Mouse (Mus musculus) heart, adult 2 months (tissue): ENCODE measurements around the gene Atp11c. TPM values are rescaled to one million over a fixed set of nuclear protein-coding genes. Genes with fewer than 3 reads are reported as not detected.

ENCODE experiments used
- DNase-seq, 2 experiments: peaks; one replicate each; pipeline ENCODE4 v3.0.0; 2021
- H3K27ac ChIP-seq: fragments of 200-600 bp; 2 replicates; pipeline ENCODE4 v1.8.1; 2022
- H3K27me3 ChIP-seq: fragments of 200-500 bp; 2 replicates; pipeline ENCODE4 v1.6.1; 2012; ENCODE audit warnings: mild to moderate bottlenecking, low read length, inconsistent platforms, mixed read lengths; ENCODE audit not compliant: control insufficient read depth, insufficient read depth
- H3K36me3 ChIP-seq: fragments of 200-500 bp; 2 replicates; pipeline ENCODE4 v1.6.1; 2012; ENCODE audit warnings: low read length, inconsistent platforms; ENCODE audit not compliant: control insufficient read depth, insufficient read depth
- H3K4me1 ChIP-seq: fragments of 200-500 bp; 2 replicates; pipeline ENCODE4 v1.6.1; 2011; ENCODE audit warnings: low read length; ENCODE audit not compliant: control insufficient read depth, insufficient read depth
- H3K4me3 ChIP-seq: fragments of 200-600 bp; 2 replicates; pipeline ENCODE4 v1.8.1; 2022
- H3K79me2 ChIP-seq: fragments of 200-500 bp; replicated peaks from 2 replicates; pipeline ENCODE4 v1.6.1; 2012; ENCODE audit warnings: mild to moderate bottlenecking, inconsistent platforms, low read length, moderate library complexity, mixed read lengths; ENCODE audit not compliant: control insufficient read depth, insufficient read depth
- H3K9ac ChIP-seq: fragments of 200-500 bp; 2 replicates; pipeline ENCODE4 v1.6.1; 2012; ENCODE audit warnings: low read depth, mild to moderate bottlenecking, control low read depth, inconsistent platforms, low read length, mixed read lengths
- CTCF ChIP-seq: fragments of 200-600 bp; IDR thresholded peaks from 2 replicates; pipeline ENCODE4 v1.8.1; 2022; ENCODE audit warnings: antibody characterized with exemption, mild to moderate bottlenecking, moderate library complexity
- EP300 ChIP-seq: fragments of 200-500 bp; IDR thresholded peaks from 2 replicates; pipeline ENCODE4 v1.6.1; 2011; ENCODE audit warnings: low read depth, low read length, control low read depth; ENCODE audit not compliant: insufficient read depth
- POLR2A ChIP-seq: fragments of 200-500 bp; IDR thresholded peaks from 2 replicates; pipeline ENCODE4 v1.6.1; 2011; ENCODE audit warnings: mild to moderate bottlenecking, low read depth, low read length, control low read depth; ENCODE audit not compliant: insufficient read depth
- WGBS: fragments of 180-500 bp; shearing (Covaris S2); methylation state at CpG from one replicate; pipeline ENCODE4 v1.1.7; 2018; 5-methylcytosine and 5-hydroxymethylcytosine counted together
- intact Hi-C: fragments of 180-260 bp; cut with DNase I; formaldehyde crosslinking; loops from one replicate; pipeline ENCODE4 v1.15.1; 2025
- polyA plus RNA-seq: library from polyadenylated mRNA; depleted of rRNA; stranded (reverse); fragments of >200 nt; gene quantifications from 2 replicates; pipeline ENCODE4 v1.2.3, GENCODE M21; 2012
- total RNA-seq, 2 experiments: library from RNA; stranded (reverse); gene quantifications; 2 replicates each; pipeline ENCODE4 v1.2.3; 2021

Atp11c gene
- total and polyA plus RNA-seq, 3 experiments = 3.6 to 6.3 (median 5.8) TPM

DNA sequence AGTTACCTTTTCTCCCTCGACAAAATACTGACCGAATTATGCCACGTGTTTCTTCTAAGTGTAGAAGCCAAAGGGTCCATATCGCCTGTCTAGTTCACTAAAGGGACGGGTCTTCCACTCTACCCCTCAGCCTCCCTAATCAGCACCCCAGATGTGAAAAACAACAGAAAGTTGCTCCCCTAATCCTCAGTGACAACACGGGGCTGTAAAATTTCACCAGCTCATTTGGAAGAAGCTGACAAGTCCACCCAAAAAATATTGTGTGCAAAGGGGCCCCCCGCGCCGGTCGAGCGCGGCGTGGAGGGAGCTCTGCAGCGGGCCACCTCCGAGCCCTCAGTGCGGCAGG, 45.4 kb downstream of the Atp11c start:
- WGBS = 15% methylated on average over 16 of the region's 16 CpGs
- Histone ChIP-seq H3K27me3 (peaks cover 4% of the 10 kb centered on the region), H3K27ac (no peak overlapping the region), H3K4me1 (no peaks in the 10 kb centered on the region; the same call in 1 of the 2 replicates), H3K4me3 (peak overlapping the region; percentile 38; the same call in 1 of the 2 replicates), H3K79me2 (no peaks in the 10 kb centered on the region), H3K36me3 (no peaks in the 10 kb centered on the region), H3K9ac (peak overlapping the region; percentile 55; the same call in 1 of the 2 replicates)
- TF ChIP-seq EP300 = no peak
- no peak for TF ChIP-seq CTCF
- no peak for TF ChIP-seq POLR2A
- intact Hi-C loops = no loop called here
- DNase-seq = no peak

DNA sequence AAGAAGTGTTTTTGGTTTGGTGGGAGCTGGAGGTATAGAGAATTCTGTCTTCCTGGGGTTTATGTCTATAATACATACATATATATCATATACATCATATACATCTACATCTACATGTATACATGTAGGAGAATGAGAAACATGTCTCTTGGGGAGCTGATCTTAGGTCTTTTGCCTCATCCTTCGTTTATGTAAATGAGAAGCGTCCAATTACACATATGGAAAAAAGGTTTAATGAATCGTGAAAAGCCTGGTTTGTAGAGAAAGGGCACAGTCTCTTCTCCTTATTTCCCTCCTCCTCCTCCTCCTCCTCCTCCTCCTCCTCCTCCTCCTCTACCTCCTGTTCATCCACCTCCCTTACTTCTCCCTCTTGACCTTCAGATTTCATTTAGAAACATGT, 46.6 kb downstream of the Atp11c start:
- Histone ChIP-seq H3K4me1 (no peaks in the 10 kb centered on the region; the same call in 1 of the 2 replicates), H3K79me2 (no peaks in the 10 kb centered on the region), H3K9ac (no peak overlapping the region), H3K4me3 (no peak overlapping the region), H3K27me3 (peaks cover 4% of the 10 kb centered on the region), H3K36me3 (no peaks in the 10 kb centered on the region), H3K27ac (no peak overlapping the region)
- no peak for TF ChIP-seq EP300
- no peak for TF ChIP-seq CTCF
- no peak for TF ChIP-seq POLR2A
- 50% methylated on average over 3 of the region's 3 CpGs for WGBS
- no peak for DNase-seq
- intact Hi-C loops = no loop called here

GRCm38 (mm10) chrX:60545444-60545843, 47.1 kb downstream of the Atp11c start:
- Histone ChIP-seq H3K36me3 (no peaks in the 10 kb centered on the region), H3K27ac (no peak overlapping the region), H3K4me3 (no peak overlapping the region), H3K27me3 (peaks cover 4% of the 10 kb centered on the region), H3K79me2 (no peaks in the 10 kb centered on the region), H3K9ac (no peak overlapping the region), H3K4me1 (no peaks in the 10 kb centered on the region; the same call in 1 of the 2 replicates)
- WGBS = 33% methylated on average over 1 of the region's 1 CpGs
- intact Hi-C loops = no loop called here
- no peak for DNase-seq
- TF ChIP-seq CTCF (no peak), EP300 (no peak), POLR2A (no peak)

- WGBS = 49% methylated on average over 4 of the region's 4 CpGs
Measured at GRCm38 (mm10) chrX:60544098-60544497, 48.4 kb downstream of the Atp11c start.

DNA sequence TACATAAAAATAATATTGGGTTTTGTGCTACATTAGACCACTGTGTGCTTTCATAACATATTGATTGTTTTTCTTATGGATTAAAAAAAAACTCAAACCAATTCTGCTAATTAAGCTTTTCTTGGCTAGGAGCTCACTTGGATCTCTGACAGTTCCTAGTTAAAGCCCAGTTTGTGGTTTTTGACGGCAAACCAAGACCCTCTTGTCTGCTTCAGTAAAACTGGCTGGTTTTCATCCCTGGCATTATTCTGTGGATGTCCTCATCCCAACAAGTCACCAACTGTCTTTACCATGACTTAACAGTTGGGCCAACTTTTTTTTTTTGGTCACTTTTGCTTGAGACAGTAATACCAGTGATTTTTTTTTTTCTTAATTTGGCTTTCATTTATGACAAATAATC, 49.6 kb downstream of the Atp11c start:
- Histone ChIP-seq H3K79me2 (no peaks in the 10 kb centered on the region), H3K27me3 (peaks cover 4% of the 10 kb centered on the region), H3K27ac (no peak overlapping the region), H3K4me3 (no peak overlapping the region), H3K4me1 (no peaks in the 10 kb centered on the region; the same call in 1 of the 2 replicates), H3K9ac (no peak overlapping the region), H3K36me3 (no peaks in the 10 kb centered on the region)
- DNase-seq = no peak
- 53% methylated on average over 1 of the region's 1 CpGs for WGBS
- intact Hi-C loops = no loop called here
- TF ChIP-seq POLR2A (no peak), CTCF (no peak), EP300 (no peak)

More at GRCm38 (mm10) chrX:60544098-60544497, 48.4 kb downstream of the Atp11c start:
- no peak overlapping the region for H3K27ac ChIP-seq
- TF ChIP-seq POLR2A (no peak), CTCF (no peak), EP300 (no peak)
- intact Hi-C loops = no loop called here
- peaks cover 4% of the 10 kb centered on the region for H3K27me3 ChIP-seq
- no peak for DNase-seq
- no peaks in the 10 kb centered on the region for H3K36me3 ChIP-seq
- H3K79me2 ChIP-seq = no peaks in the 10 kb centered on the region
- H3K4me3 ChIP-seq = no peak overlapping the region
- no peaks in the 10 kb centered on the region; the same call in 1 of the 2 replicates for H3K4me1 ChIP-seq
- H3K9ac ChIP-seq = no peak overlapping the region

DNA sequence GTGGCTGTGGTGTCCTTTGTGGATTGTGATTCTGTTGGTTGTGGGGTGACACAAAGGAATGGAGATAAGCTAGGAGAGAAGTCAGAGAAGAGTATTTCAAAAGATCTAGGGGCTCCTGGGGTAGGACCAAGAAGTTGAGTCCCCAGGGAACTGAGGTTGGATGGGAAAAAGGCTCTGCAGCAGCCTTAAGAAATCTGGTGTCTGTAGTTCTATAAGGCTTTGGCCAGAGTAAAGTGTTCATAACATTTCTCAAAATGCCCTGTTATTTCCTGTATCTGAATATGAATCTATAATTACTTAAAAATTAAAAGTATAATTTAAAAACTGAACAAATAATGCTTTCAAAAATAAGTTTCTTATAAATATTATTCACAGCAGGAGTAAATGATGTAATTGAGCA, 53.3 kb downstream of the Atp11c start, which contains the start of gene Gm7073:
Gene Gm7073 (minus strand): TSS at position 101 of the 400 bp plus-strand sequence.
- intact Hi-C loops = no loop called here

More for the DNA sequence above, 53.3 kb downstream of the Atp11c start, which contains the start of gene Gm7073:
- peaks cover 2% of the 10 kb centered on the region; the same call in 1 of the 2 replicates for H3K27me3 ChIP-seq
- H3K9ac ChIP-seq = no peak within 1 kb of the TSS
- TF ChIP-seq POLR2A = no peak
- no peak for TF ChIP-seq EP300
- no peak for TF ChIP-seq CTCF
- H3K4me1 ChIP-seq = no peaks in the 10 kb centered on the region
- H3K36me3 ChIP-seq = no peaks in the 10 kb centered on the region
- H3K27ac ChIP-seq = no peak within 1 kb of the TSS
- no peak for DNase-seq
- H3K4me3 ChIP-seq = no peak within 1 kb of the TSS
- H3K79me2 ChIP-seq = no peaks in the 10 kb centered on the region
